Mouse (Mus musculus) lung, postnatal 0 days (tissue): ENCODE measurements at regions not wholly inside any gene's neighbourhood (a gene's known extent, or its start where the extent isn't known, plus 50 kb on each side); places are given as distances from the start of the nearest gene placed in this dataset.

ENCODE experiments used
- ATAC-seq: fragments of 200-750 bp; cut with Nextera tagmentation; 2 replicates; pipeline ENCODE4 v1.8.0; 2017; ENCODE audit warnings: moderate library complexity
- DNase-seq: peaks from one replicate; pipeline ENCODE4 v3.0.0-alpha.2; 2016; ENCODE audit warnings: low spot score
- H3K27ac ChIP-seq: fragments of 300-500 bp; sonication (generic); 2 replicates; pipeline ENCODE4 v1.5.1; 2014; ENCODE audit warnings: antibody characterized with exemption, mild to moderate bottlenecking, low read length, mixed read lengths
- H3K27me3 ChIP-seq: fragments of 300-500 bp; sonication (generic); replicated peaks from 2 replicates; pipeline ENCODE4 v1.6.1; 2014; ENCODE audit warnings: low read length, mixed read lengths; ENCODE audit not compliant: insufficient read depth
- H3K36me3 ChIP-seq: fragments of 300-500 bp; sonication (generic); 2 replicates; pipeline ENCODE4 v1.6.1; 2014; ENCODE audit warnings: low read length, mixed read lengths; ENCODE audit not compliant: insufficient read depth
- H3K4me1 ChIP-seq: fragments of 300-500 bp; sonication (generic); 2 replicates; pipeline ENCODE4 v1.6.1; 2014; ENCODE audit warnings: antibody characterized with exemption, low read depth, low read length, mixed read lengths; ENCODE audit not compliant: insufficient read depth
- H3K4me2 ChIP-seq: fragments of 300-500 bp; sonication (generic); replicated peaks from 2 replicates; pipeline ENCODE4 v1.6.1; 2014; ENCODE audit warnings: low read depth, mild to moderate bottlenecking, low read length, moderate library complexity, mixed read lengths
- H3K4me3 ChIP-seq: fragments of 300-500 bp; sonication (generic); 2 replicates; pipeline ENCODE4 v1.5.1; 2014; ENCODE audit warnings: low read depth, low read length
- H3K9ac ChIP-seq: fragments of 300-500 bp; sonication (generic); replicated peaks from 2 replicates; pipeline ENCODE4 v1.6.1; 2014; ENCODE audit warnings: low read depth, mild to moderate bottlenecking
- H3K9me3 ChIP-seq: fragments of 300-500 bp; sonication (generic); 2 replicates; pipeline ENCODE4 v1.6.1; 2016; ENCODE audit warnings: low read length, mixed read lengths
- CTCF ChIP-seq: IDR thresholded peaks from 2 replicates; pipeline ENCODE4 v1.5.1; 2016; ENCODE audit warnings: antibody characterized with exemption, mild to moderate bottlenecking
- EP300 ChIP-seq: IDR thresholded peaks from 2 replicates; pipeline ENCODE4 v1.6.1; 2016; ENCODE audit warnings: antibody characterized with exemption, mild to moderate bottlenecking, control low read depth
- WGBS: fragments of 180-500 bp; shearing (Covaris S2); extraction: QIAGEN DNeasy Blood & Tissue Kit; methylation state at CpG from one replicate; pipeline ENCODE4 v1.1.7; 2014; 5-methylcytosine and 5-hydroxymethylcytosine counted together

- no peaks in the 10 kb centered on the region for H3K4me1 ChIP-seq
- H3K9me3 ChIP-seq = no peaks in the 10 kb centered on the region
- TF ChIP-seq CTCF (no peak), EP300 (no peak)
- no peak overlapping the region for H3K9ac ChIP-seq
- no peak overlapping the region for H3K4me3 ChIP-seq
- ATAC-seq = no peak
- no peaks in the 10 kb centered on the region for H3K27me3 ChIP-seq
- H3K36me3 ChIP-seq = no peaks in the 10 kb centered on the region
- DNase-seq = no peak
- 83% methylated on average over 6 of the region's 6 CpGs for WGBS
- no peak overlapping the region for H3K27ac ChIP-seq
- H3K4me2 ChIP-seq = no peak overlapping the region
Observed at GRCm38 (mm10) chr9:30076006-30076405, 113.1 kb upstream of the Ntm start.

- H3K27me3 ChIP-seq = no peaks in the 10 kb centered on the region
- H3K4me1 ChIP-seq = no peaks in the 10 kb centered on the region
- TF ChIP-seq EP300 (no peak), CTCF (no peak)
- no peak for ATAC-seq
- H3K36me3 ChIP-seq = no peaks in the 10 kb centered on the region
- no peak for DNase-seq
- H3K4me3 ChIP-seq = no peak overlapping the region
- no peak overlapping the region for H3K27ac ChIP-seq
- WGBS = 35% methylated on average over 3 of the region's 3 CpGs
- no peak overlapping the region for H3K4me2 ChIP-seq
- no peak overlapping the region for H3K9ac ChIP-seq
- no peaks in the 10 kb centered on the region for H3K9me3 ChIP-seq
Observed at GRCm38 (mm10) chr9:30076482-30076881, 113.5 kb upstream of the Ntm start.

GRCm38 (mm10) chr9:30101942-30102341 lies 139.0 kb upstream of the Ntm start:
- Histone ChIP-seq H3K4me1 (no peaks in the 10 kb centered on the region), H3K4me2 (no peak overlapping the region), H3K9me3 (no peaks in the 10 kb centered on the region), H3K4me3 (no peak overlapping the region), H3K9ac (no peak overlapping the region), H3K27ac (no peak overlapping the region), H3K27me3 (no peaks in the 10 kb centered on the region), H3K36me3 (no peaks in the 10 kb centered on the region)
- no peak for DNase-seq
- WGBS = 39% methylated on average over 6 of the region's 6 CpGs
- TF ChIP-seq CTCF = no peak
- no peak for TF ChIP-seq EP300
- no peak for ATAC-seq

- Histone ChIP-seq H3K9ac (no peak overlapping the region), H3K4me2 (no peak overlapping the region), H3K27me3 (no peaks in the 10 kb centered on the region), H3K27ac (no peak overlapping the region), H3K36me3 (no peaks in the 10 kb centered on the region), H3K4me3 (no peak overlapping the region), H3K9me3 (no peaks in the 10 kb centered on the region), H3K4me1 (no peaks in the 10 kb centered on the region)
- no peak for TF ChIP-seq EP300
- no peak for TF ChIP-seq CTCF
- ATAC-seq = no peak
- no peak for DNase-seq
- 61% methylated on average over 3 of the region's 3 CpGs for WGBS
Observed at GRCm38 (mm10) chr9:30122371-30122770, 159.4 kb upstream of the Ntm start.

- TF ChIP-seq EP300 (no peak), CTCF (no peak)
- H3K27me3 ChIP-seq = no peaks in the 10 kb centered on the region
- no peak overlapping the region for H3K4me2 ChIP-seq
- ATAC-seq (no peak), DNase-seq (no peak)
- no peak overlapping the region for H3K27ac ChIP-seq
- H3K9me3 ChIP-seq = no peaks in the 10 kb centered on the region
- H3K9ac ChIP-seq = no peak overlapping the region
- no peaks in the 10 kb centered on the region for H3K36me3 ChIP-seq
- no peaks in the 10 kb centered on the region for H3K4me1 ChIP-seq
- WGBS = 57% methylated on average over 6 of the region's 6 CpGs
- no peak overlapping the region for H3K4me3 ChIP-seq
Observed at GRCm38 (mm10) chr9:30129151-30129550, 166.2 kb upstream of the Ntm start.

- H3K9me3 ChIP-seq = no peaks in the 10 kb centered on the region
- no peak overlapping the region for H3K27ac ChIP-seq
- WGBS = 66% methylated on average over 2 of the region's 2 CpGs
- DNase-seq (peak; percentile 54), ATAC-seq (no peak; the same call in 1 of the 2 replicates)
- no peak overlapping the region for H3K4me2 ChIP-seq
- no peaks in the 10 kb centered on the region for H3K27me3 ChIP-seq
- H3K4me1 ChIP-seq = no peaks in the 10 kb centered on the region
- TF ChIP-seq CTCF = no peak
- no peak for TF ChIP-seq EP300
- H3K4me3 ChIP-seq = no peak overlapping the region
- H3K9ac ChIP-seq = no peak overlapping the region
- H3K36me3 ChIP-seq = no peaks in the 10 kb centered on the region
Observed at GRCm38 (mm10) chr9:30131626-30132025, 168.7 kb upstream of the Ntm start.

- DNase-seq = no peak
- TF ChIP-seq EP300 (no peak), CTCF (no peak)
- no peak overlapping the region for H3K4me3 ChIP-seq
- no peak overlapping the region for H3K9ac ChIP-seq
- H3K27me3 ChIP-seq = no peaks in the 10 kb centered on the region
- WGBS = 47% methylated on average over 3 of the region's 3 CpGs
- H3K27ac ChIP-seq = no peak overlapping the region
- no peaks in the 10 kb centered on the region; the same call in 1 of the 2 replicates for H3K4me1 ChIP-seq
- no peaks in the 10 kb centered on the region for H3K9me3 ChIP-seq
- H3K36me3 ChIP-seq = no peaks in the 10 kb centered on the region
- ATAC-seq = no peak
- no peak overlapping the region for H3K4me2 ChIP-seq
Observed at GRCm38 (mm10) chr9:30134303-30134702, 171.4 kb upstream of the Ntm start.
